Mouse (Mus musculus) forebrain, embryonic 13.5 days (tissue): ENCODE measurements around the gene Mgl2. TPM values are rescaled to one million over a fixed set of nuclear protein-coding genes. Genes with fewer than 3 reads are reported as not detected.

Source experiments
- ATAC-seq: fragments of 200-750 bp; cut with Nextera tagmentation; 2 replicates; pipeline ENCODE4 v1.8.0; 2017
- H3K27ac ChIP-seq: fragments of 300-500 bp; sonication (generic); 2 replicates; pipeline ENCODE4 v1.5.1; 2015; ENCODE audit warnings: inconsistent platforms, mild to moderate bottlenecking, moderate library complexity
- H3K27me3 ChIP-seq: fragments of 300-500 bp; sonication (generic); 2 replicates; pipeline ENCODE4 v1.6.1; 2015; ENCODE audit warnings: mild to moderate bottlenecking, inconsistent platforms
- H3K36me3 ChIP-seq: fragments of 300-500 bp; sonication (generic); 2 replicates; pipeline ENCODE4 v1.6.1; 2015; ENCODE audit warnings: mild to moderate bottlenecking, inconsistent platforms; ENCODE audit not compliant: poor library complexity, severe bottlenecking
- H3K4me1 ChIP-seq: fragments of 300-500 bp; sonication (generic); 2 replicates; pipeline ENCODE4 v1.6.1; 2015; ENCODE audit warnings: inconsistent platforms
- H3K4me2 ChIP-seq: fragments of 300-500 bp; sonication (generic); 2 replicates; pipeline ENCODE4 v1.6.1; 2015; ENCODE audit warnings: inconsistent platforms, mild to moderate bottlenecking, moderate library complexity
- H3K4me3 ChIP-seq: fragments of 300-500 bp; sonication (generic); 2 replicates; pipeline ENCODE4 v1.5.1; 2015; ENCODE audit warnings: mild to moderate bottlenecking, inconsistent platforms
- H3K9ac ChIP-seq: fragments of 300-500 bp; sonication (generic); 2 replicates; pipeline ENCODE4 v1.6.1; 2015; ENCODE audit warnings: mild to moderate bottlenecking, inconsistent platforms
- H3K9me3 ChIP-seq: fragments of 300-500 bp; sonication (generic); replicated peaks from 2 replicates; pipeline ENCODE4 v1.6.1; 2016; ENCODE audit warnings: inconsistent platforms
- WGBS: fragments of 180-500 bp; shearing (Covaris S2); methylation state at CpG from one replicate; pipeline ENCODE4 v1.1.7; 2015; 5-methylcytosine and 5-hydroxymethylcytosine counted together
- polyA plus RNA-seq: library from polyadenylated mRNA; unstranded; fragments of >200 nt; fragmentation: Nextera tagmentation; extraction: Ambion mirVana; gene quantifications from 2 replicates; pipeline ENCODE4 v1.2.1, GENCODE M21; 2015

Gene Mgl2
- 0.32 TPM in 1 of 2 replicates, not detected in the other for polyA plus RNA-seq

GRCm38 (mm10) chr11:70129926-70130379 lies at the start of gene Mgl2:
TSS of gene Mgl2 (plus strand) at chr11:70130329.
- WGBS: 90% methylated on average over 9 of the region's 9 CpGs
- no peak within 1 kb of the TSS for H3K4me3 ChIP-seq
- no peak for ATAC-seq
- H3K9me3 ChIP-seq: no peaks in the 10 kb centered on the region
- H3K36me3 ChIP-seq: no peaks in the 10 kb centered on the region
- no peak within 1 kb of the TSS for H3K4me2 ChIP-seq
- H3K27ac ChIP-seq: no peak within 1 kb of the TSS
- H3K9ac ChIP-seq: no peak within 1 kb of the TSS
- H3K4me1 ChIP-seq: no peaks in the 10 kb centered on the region
- H3K27me3 ChIP-seq: no peaks in the 10 kb centered on the region

GRCm38 (mm10) chr11:70080803-70081590 lies 49.1 kb upstream of the Mgl2 start:
- Histone ChIP-seq H3K4me2 (no peak overlapping the region), H3K4me1 (no peaks in the 10 kb centered on the region), H3K9ac (no peak overlapping the region), H3K4me3 (no peak overlapping the region), H3K27me3 (no peaks in the 10 kb centered on the region), H3K36me3 (no peaks in the 10 kb centered on the region), H3K27ac (no peak overlapping the region), H3K9me3 (no peaks in the 10 kb centered on the region)
- no peak for ATAC-seq
- WGBS: 79% methylated on average over 15 of the region's 15 CpGs

GRCm38 (mm10) chr11:70084563-70084962 lies 45.6 kb upstream of the Mgl2 start:
- no peaks in the 10 kb centered on the region for H3K4me1 ChIP-seq
- 89% methylated on average over 8 of the region's 8 CpGs for WGBS
- no peaks in the 10 kb centered on the region for H3K36me3 ChIP-seq
- H3K9ac ChIP-seq: no peak overlapping the region
- no peak for ATAC-seq
- H3K27me3 ChIP-seq: no peaks in the 10 kb centered on the region
- H3K27ac ChIP-seq: no peak overlapping the region
- no peaks in the 10 kb centered on the region for H3K9me3 ChIP-seq
- no peak overlapping the region for H3K4me3 ChIP-seq
- H3K4me2 ChIP-seq: no peak overlapping the region

GRCm38 (mm10) chr11:70091986-70092783 lies 37.9 kb upstream of the Mgl2 start, which contains the start of gene Asgr2:
TSS of gene Asgr2 (plus strand) at chr11:70092644.
- H3K4me1 ChIP-seq: no peaks in the 10 kb centered on the region
- no peak within 1 kb of the TSS for H3K4me3 ChIP-seq
- no peak within 1 kb of the TSS for H3K4me2 ChIP-seq
- no peak within 1 kb of the TSS for H3K27ac ChIP-seq
- no peaks in the 10 kb centered on the region for H3K9me3 ChIP-seq
- 81% methylated on average over 12 of the region's 12 CpGs for WGBS
- no peak within 1 kb of the TSS for H3K9ac ChIP-seq
- no peaks in the 10 kb centered on the region for H3K36me3 ChIP-seq
- no peaks in the 10 kb centered on the region for H3K27me3 ChIP-seq
- no peak for ATAC-seq

- Histone ChIP-seq H3K4me3 (no peak overlapping the region), H3K27ac (no peak overlapping the region), H3K4me1 (no peaks in the 10 kb centered on the region), H3K4me2 (no peak overlapping the region), H3K27me3 (no peaks in the 10 kb centered on the region), H3K9me3 (no peaks in the 10 kb centered on the region), H3K9ac (no peak overlapping the region), H3K36me3 (no peaks in the 10 kb centered on the region)
- ATAC-seq: no peak
- WGBS: 86% methylated on average over 11 of the region's 11 CpGs
These were observed 32.7 kb upstream of the Mgl2 start for GRCm38 (mm10) chr11:70097396-70097795.

GRCm38 (mm10) chr11:70099102-70099501 lies 31.0 kb upstream of the Mgl2 start:
- no peaks in the 10 kb centered on the region for H3K27me3 ChIP-seq
- H3K4me1 ChIP-seq: no peaks in the 10 kb centered on the region
- no peaks in the 10 kb centered on the region for H3K9me3 ChIP-seq
- WGBS: 82% methylated on average over 2 of the region's 2 CpGs
- no peak overlapping the region for H3K4me3 ChIP-seq
- H3K27ac ChIP-seq: no peak overlapping the region
- ATAC-seq: no peak
- no peaks in the 10 kb centered on the region for H3K36me3 ChIP-seq
- H3K9ac ChIP-seq: no peak overlapping the region
- H3K4me2 ChIP-seq: no peak overlapping the region

- Histone ChIP-seq H3K4me1 (no peaks in the 10 kb centered on the region), H3K9me3 (no peaks in the 10 kb centered on the region), H3K4me3 (no peak overlapping the region), H3K27me3 (no peaks in the 10 kb centered on the region), H3K9ac (no peak overlapping the region), H3K27ac (no peak overlapping the region), H3K4me2 (no peak overlapping the region), H3K36me3 (no peaks in the 10 kb centered on the region)
- ATAC-seq: no peak
- 93% methylated on average over 2 of the region's 2 CpGs for WGBS
These were observed 30.3 kb upstream of the Mgl2 start for GRCm38 (mm10) chr11:70099809-70100208.

- no peak overlapping the region for H3K4me2 ChIP-seq
- no peak overlapping the region for H3K4me3 ChIP-seq
- 83% methylated on average over 14 of the region's 14 CpGs for WGBS
- H3K27me3 ChIP-seq: no peaks in the 10 kb centered on the region
- no peaks in the 10 kb centered on the region for H3K9me3 ChIP-seq
- no peaks in the 10 kb centered on the region for H3K36me3 ChIP-seq
- no peak overlapping the region for H3K27ac ChIP-seq
- ATAC-seq: no peak
- H3K9ac ChIP-seq: no peak overlapping the region
- no peaks in the 10 kb centered on the region for H3K4me1 ChIP-seq
These were observed 26.3 kb upstream of the Mgl2 start for GRCm38 (mm10) chr11:70103701-70104315.

GRCm38 (mm10) chr11:70107085-70107484 lies 23.0 kb upstream of the Mgl2 start:
- Histone ChIP-seq H3K27me3 (no peaks in the 10 kb centered on the region), H3K4me3 (no peak overlapping the region), H3K9me3 (0 out of 2 replicates have a peak, but pooled peaks cover 3% of the 10 kb centered on the region), H3K36me3 (no peaks in the 10 kb centered on the region), H3K4me1 (no peaks in the 10 kb centered on the region), H3K9ac (no peak overlapping the region), H3K27ac (no peak overlapping the region), H3K4me2 (no peak overlapping the region)
- no peak for ATAC-seq
- 77% methylated on average over 8 of the region's 8 CpGs for WGBS

- no peaks in the 10 kb centered on the region for H3K36me3 ChIP-seq
- ATAC-seq: no peak
- WGBS: 70% methylated on average over 3 of the region's 3 CpGs
These were observed 20.0 kb upstream of the Mgl2 start for GRCm38 (mm10) chr11:70110146-70110545.

GRCm38 (mm10) chr11:70114562-70114961 lies 15.6 kb upstream of the Mgl2 start:
- Histone ChIP-seq H3K9ac (no peak overlapping the region), H3K27me3 (no peaks in the 10 kb centered on the region), H3K4me2 (no peak overlapping the region), H3K4me1 (no peaks in the 10 kb centered on the region), H3K27ac (no peak overlapping the region), H3K9me3 (peaks cover 8% of the 10 kb centered on the region; the same call in 1 of the 2 replicates), H3K4me3 (no peak overlapping the region), H3K36me3 (no peaks in the 10 kb centered on the region)
- no peak for ATAC-seq
- 79% methylated on average over 4 of the region's 4 CpGs for WGBS

More at GRCm38 (mm10) chr11:70110146-70110545, 20.0 kb upstream of the Mgl2 start:
- H3K4me1 ChIP-seq: no peaks in the 10 kb centered on the region
- H3K27ac ChIP-seq: no peak overlapping the region
- no peaks in the 10 kb centered on the region for H3K27me3 ChIP-seq
- H3K9ac ChIP-seq: no peak overlapping the region
- H3K4me3 ChIP-seq: no peak overlapping the region
- 0 out of 2 replicates have a peak, but pooled peaks cover 3% of the 10 kb centered on the region for H3K9me3 ChIP-seq
- no peak overlapping the region for H3K4me2 ChIP-seq

GRCm38 (mm10) chr11:70115901-70116300 lies 14.2 kb upstream of the Mgl2 start:
- peaks cover 13% of the 10 kb centered on the region; the same call in 1 of the 2 replicates for H3K9me3 ChIP-seq
- no peak overlapping the region for H3K27ac ChIP-seq
- no peak overlapping the region for H3K4me3 ChIP-seq
- H3K9ac ChIP-seq: no peak overlapping the region
- no peaks in the 10 kb centered on the region for H3K4me1 ChIP-seq
- no peak overlapping the region for H3K4me2 ChIP-seq
- 89% methylated on average over 3 of the region's 3 CpGs for WGBS
- no peak for ATAC-seq
- no peaks in the 10 kb centered on the region for H3K27me3 ChIP-seq
- no peaks in the 10 kb centered on the region for H3K36me3 ChIP-seq
